Mouse (Mus musculus): ENCODE data around the gene Smdt1. TPM values are rescaled to one million over a fixed set of nuclear protein-coding genes. Genes with fewer than 3 reads are reported as not detected.
"Not testable (repeated sequence)": the region's sequence is repeated elsewhere in the genome, so short reads cannot be mapped to it uniquely, and the experiment has no call there.

The Smdt1 gene
- polyA plus RNA-seq, 1 experiment from 2014 or later, result 151 TPM

DNA sequence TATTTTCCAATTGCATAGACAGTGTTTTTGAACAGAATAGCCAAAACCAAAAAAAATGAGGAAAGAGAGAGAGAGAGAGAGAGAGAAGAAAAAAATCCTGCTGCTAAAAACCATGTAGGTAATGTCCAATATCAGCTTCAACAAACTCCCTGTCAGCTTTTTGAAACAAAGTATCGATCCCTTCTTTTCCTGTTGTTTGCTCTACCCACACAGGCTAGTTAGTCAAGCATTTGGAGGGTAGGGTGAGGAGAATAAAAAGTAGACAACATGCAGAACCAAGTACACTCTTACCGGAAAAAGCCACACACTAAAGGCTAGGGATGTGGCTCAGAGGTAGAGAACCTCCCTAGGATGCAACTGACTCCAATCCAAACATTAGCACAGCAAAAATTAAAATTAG, 47.0 kb downstream of the Smdt1 start:
- no peak for DNase-seq

GRCm38 (mm10) chr15:82389916-82390315, 51.2 kb downstream of the Smdt1 start:
- peak; percentile 12 for DNase-seq
- WGBS (ENCODE audit: insufficient replicate concordance), result 84% methylated on average over 10 of the region's 10 CpGs
- not testable (repeated sequence) for H3K27ac ChIP-seq (ENCODE audit: low read depth); H3K4me1 ChIP-seq (ENCODE audit: insufficient read depth); H3K9ac ChIP-seq (replicated peaks); H3K4me2 ChIP-seq (ENCODE audit: low read depth, low read length); ATAC-seq; H3K4me3 ChIP-seq (ENCODE audit: low read depth, low read length); H3K9me3 ChIP-seq (ENCODE audit: low read length); H3K27me3 ChIP-seq (ENCODE audit: insufficient read depth, low read length); H3K36me3 ChIP-seq (replicated peaks; ENCODE audit: insufficient read depth, low read length)

More for the DNA sequence above, 47.0 kb downstream of the Smdt1 start:
- H3K4me2 ChIP-seq (ENCODE audit: low read depth, low read length), result no peak overlapping the region
- H3K36me3 ChIP-seq (replicated peaks; ENCODE audit: insufficient read depth, low read length), result no peaks in the 10 kb centered on the region
- no peaks in the 10 kb centered on the region for H3K4me1 ChIP-seq (ENCODE audit: insufficient read depth)
- 48% methylated on average over 2 of the region's 2 CpGs for WGBS (ENCODE audit: insufficient replicate concordance)
- no peak overlapping the region for H3K9ac ChIP-seq (replicated peaks)
- ATAC-seq, result peak; percentile 60; the same call in 1 of the 2 replicates
- H3K27me3 ChIP-seq (ENCODE audit: insufficient read depth, low read length), result no peaks in the 10 kb centered on the region
- no peak overlapping the region for H3K4me3 ChIP-seq (ENCODE audit: low read depth, low read length)
- H3K27ac ChIP-seq (ENCODE audit: low read depth), result peak overlapping the region; percentile 53
- no peaks in the 10 kb centered on the region for H3K9me3 ChIP-seq (ENCODE audit: low read length)
- TF ChIP-seq CTCF (IDR thresholded peaks at IDR 0.05; ENCODE audit: low read depth) (no peak), EP300 (IDR thresholded peaks at IDR 0.05; ENCODE audit: low read depth) (no peak)

GRCm38 (mm10) chr15:82393922-82394321, 55.2 kb downstream of the Smdt1 start, which contains the start of gene Cyp2d11:
TSS of gene Cyp2d11 (minus strand) at chr15:82394022.
- not testable (repeated sequence) for H3K9ac ChIP-seq (replicated peaks); H3K27me3 ChIP-seq (ENCODE audit: insufficient read depth, low read length); H3K9me3 ChIP-seq (ENCODE audit: low read length); H3K36me3 ChIP-seq (replicated peaks; ENCODE audit: insufficient read depth, low read length); H3K4me3 ChIP-seq (ENCODE audit: low read depth, low read length); H3K27ac ChIP-seq (ENCODE audit: low read depth); H3K4me1 ChIP-seq (ENCODE audit: insufficient read depth); H3K4me2 ChIP-seq (ENCODE audit: low read depth, low read length); ATAC-seq
- DNase-seq, result peak; percentile 9
- WGBS (ENCODE audit: insufficient replicate concordance), result 70% methylated on average over 2 of the region's 2 CpGs

GRCm38 (mm10) chr15:82395955-82396354, 57.2 kb downstream of the Smdt1 start:
- ATAC-seq, result peak; percentile 82
- not testable (repeated sequence) for H3K4me3 ChIP-seq (ENCODE audit: low read depth, low read length); H3K36me3 ChIP-seq (replicated peaks; ENCODE audit: insufficient read depth, low read length); H3K9ac ChIP-seq (replicated peaks); H3K27me3 ChIP-seq (ENCODE audit: insufficient read depth, low read length); H3K9me3 ChIP-seq (ENCODE audit: low read length); DNase-seq; H3K4me1 ChIP-seq (ENCODE audit: insufficient read depth); H3K4me2 ChIP-seq (ENCODE audit: low read depth, low read length)
- whole genome bisulfite sequencing (ENCODE audit: insufficient replicate concordance), result 51% methylated on average over 3 of the region's 3 CpGs
- TF ChIP-seq EP300 (IDR thresholded peaks at IDR 0.05; ENCODE audit: low read depth), result peak; percentile 36; the same call in 1 of the 2 replicates
- H3K27ac ChIP-seq (ENCODE audit: low read depth), result peak overlapping the region; percentile 77

Small RNA genes lying within 50 kb of the gene (microRNA-seq; reads per million reads assigned to microRNA genes)
- gene Mir7684, result not detected

Other genes with a start within 250 kb of the Smdt1 start
- gene Ccdc134, start 211.0 kb upstream of the Smdt1 start, polyA plus RNA-seq (2015; fragmentation: Nextera tagmentation; extraction: Ambion mirVana), result 3.6 and 4.0 TPM in 2 replicates
- 30.3 and 33.6 TPM in 2 replicates for gene Srebf2, start 191.8 kb upstream of the Smdt1 start, polyA plus RNA-seq (2015; fragmentation: Nextera tagmentation; extraction: Ambion mirVana)
- 0.08 and 0.13 TPM in 2 replicates for gene Shisa8, start 126.1 kb upstream of the Smdt1 start, polyA plus RNA-seq (2015; fragmentation: Nextera tagmentation; extraction: Ambion mirVana)
- 2.0 and 2.3 TPM in 2 replicates for gene Tnfrsf13c, start 114.6 kb upstream of the Smdt1 start, polyA plus RNA-seq (2015; fragmentation: Nextera tagmentation; extraction: Ambion mirVana)
- gene Cenpm, start 94.2 kb upstream of the Smdt1 start, polyA plus RNA-seq (2015; fragmentation: Nextera tagmentation; extraction: Ambion mirVana), result 27.8 and 30.7 TPM in 2 replicates
- not detected in 2 replicates for gene 1500009C09Rik, start 86.6 kb upstream of the Smdt1 start, polyA plus RNA-seq (2015; fragmentation: Nextera tagmentation; extraction: Ambion mirVana)
- 0.06 and 0.07 TPM in 2 replicates for gene Sept3, start 64.1 kb upstream of the Smdt1 start, polyA plus RNA-seq (2015; fragmentation: Nextera tagmentation; extraction: Ambion mirVana)
- 0.07 and 0.09 TPM in 2 replicates for gene Wbp2nl, start 40.0 kb upstream of the Smdt1 start, polyA plus RNA-seq (2015; fragmentation: Nextera tagmentation; extraction: Ambion mirVana)
- 34.6 TPM in 2 replicates for gene Naga, start within 50 bp of the Smdt1 start, polyA plus RNA-seq (2015; fragmentation: Nextera tagmentation; extraction: Ambion mirVana)
- 16.1 and 17.5 TPM in 2 replicates for gene Pheta2, start within 50 bp of the Smdt1 start, polyA plus RNA-seq (2015; fragmentation: Nextera tagmentation; extraction: Ambion mirVana)
- 642 and 691 TPM in 2 replicates for gene Ndufa6, start 15.4 kb downstream of the Smdt1 start, polyA plus RNA-seq (2015; fragmentation: Nextera tagmentation; extraction: Ambion mirVana)
- 42.0 and 44.9 TPM in 2 replicates for gene Cyp2d22, start 41.3 kb downstream of the Smdt1 start, polyA plus RNA-seq (2015; fragmentation: Nextera tagmentation; extraction: Ambion mirVana)
- gene Cyp2d11, start 55.1 kb downstream of the Smdt1 start, polyA plus RNA-seq (2015; fragmentation: Nextera tagmentation; extraction: Ambion mirVana), result 0.20 and 0.25 TPM in 2 replicates
- gene Cyp2d10, start 68.2 kb downstream of the Smdt1 start, polyA plus RNA-seq (2015; fragmentation: Nextera tagmentation; extraction: Ambion mirVana), result 384 and 387 TPM in 2 replicates
- 216 and 246 TPM in 2 replicates for gene Cyp2d9, start 94.5 kb downstream of the Smdt1 start, polyA plus RNA-seq (2015; fragmentation: Nextera tagmentation; extraction: Ambion mirVana)
- 0.07 TPM in 1 of 2 replicates, not detected in the other for gene Cyp2d12, start 216.1 kb downstream of the Smdt1 start, polyA plus RNA-seq (2015; fragmentation: Nextera tagmentation; extraction: Ambion mirVana)